Mouse (Mus musculus) embryo, embryonic 10.5 days (tissue): ENCODE data around the gene Erbb4.
"Not testable (repeated sequence)": the region's sequence is repeated elsewhere in the genome, so short reads cannot be mapped to it uniquely, and the experiment has no call there.

Experiments
- DNase-seq: peaks from one replicate; pipeline ENCODE4 v3.0.0-alpha.2; 2015; ENCODE audit warnings: low spot score

Gene Erbb4

GRCm38 (mm10) chr1:68860341-68860740 is 247.5 kb downstream of the Erbb4 start:
- DNase-seq = no peak

DNA sequence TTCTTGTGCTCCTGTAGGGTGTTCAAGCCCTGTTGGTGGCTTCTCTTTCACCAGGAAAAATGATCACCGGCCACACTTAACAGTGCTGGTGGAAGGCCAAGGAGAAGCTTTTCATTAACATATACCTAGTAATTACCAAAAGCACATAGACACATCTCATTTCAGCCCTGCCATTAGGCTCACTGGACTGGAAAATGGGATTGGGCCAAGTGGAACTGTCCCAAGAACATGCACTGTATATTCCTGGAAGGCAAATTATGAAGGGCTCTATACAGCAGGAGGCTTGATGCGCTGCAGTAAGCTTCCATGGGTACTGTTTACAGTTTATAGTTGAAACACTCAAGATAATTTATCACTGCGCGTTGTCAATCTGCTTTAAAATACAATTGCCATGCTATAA is 248.4 kb downstream of the Erbb4 start:
- DNase-seq = no peak

- no peak for DNase-seq
Measured at GRCm38 (mm10) chr1:68839352-68839751, 268.5 kb downstream of the Erbb4 start.

DNA sequence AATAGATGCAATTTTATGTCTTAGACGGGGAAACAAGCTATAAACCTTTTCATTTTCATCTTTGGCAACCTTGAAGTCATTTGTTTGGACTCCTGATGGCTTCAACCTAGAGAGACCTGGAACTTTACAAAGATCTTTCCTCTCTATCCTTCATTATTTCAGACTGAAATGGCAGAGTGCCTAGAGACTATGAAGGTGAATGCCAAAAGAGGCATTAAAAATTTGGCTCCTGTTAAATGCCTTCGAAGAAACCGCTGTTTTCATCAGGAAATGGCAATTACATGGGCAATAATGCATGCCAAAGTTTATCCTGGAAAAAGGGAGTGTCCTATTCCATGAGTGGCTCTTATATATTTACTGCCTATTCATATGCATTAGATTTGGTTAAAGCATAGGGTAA is 273.2 kb downstream of the Erbb4 start:
- no peak for DNase-seq

DNA sequence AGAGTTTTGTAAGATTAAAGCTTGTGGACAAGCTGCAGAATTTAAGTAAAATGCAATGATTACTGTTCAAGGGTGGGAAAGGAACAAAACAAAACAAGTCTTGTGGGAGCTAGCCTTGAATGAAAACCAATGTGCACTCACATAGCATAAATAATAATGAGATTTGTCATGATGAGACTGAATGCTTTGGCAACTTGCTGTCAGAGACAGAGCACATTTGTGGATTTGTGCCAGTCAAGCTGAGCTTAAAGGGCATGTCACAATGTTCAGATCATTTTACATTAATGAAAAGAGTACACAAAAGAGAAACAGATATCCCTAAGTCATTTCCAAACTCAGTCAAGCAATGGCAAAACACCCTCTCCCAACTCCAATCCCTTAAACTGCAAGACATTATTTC is 275.8 kb downstream of the Erbb4 start:
- no peak for DNase-seq

DNA sequence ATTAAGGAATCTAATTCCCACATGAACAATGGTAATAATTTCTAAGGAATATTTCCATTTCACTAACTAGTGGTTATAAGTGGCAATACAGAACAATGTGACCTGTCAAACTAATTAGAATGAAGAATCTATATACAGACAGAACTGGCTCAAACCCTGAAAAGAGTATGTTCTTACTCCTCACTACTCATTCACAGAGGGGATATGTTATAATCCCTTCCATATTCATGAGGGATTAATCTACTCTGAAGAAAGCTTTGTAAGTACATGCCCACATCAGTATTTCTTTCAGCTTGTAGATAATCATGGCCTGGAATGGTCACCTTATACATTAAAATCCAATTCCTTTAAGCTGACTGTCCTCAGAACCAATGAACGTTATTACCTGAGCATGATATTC is 276.3 kb downstream of the Erbb4 start:
- DNase-seq = no peak

DNA sequence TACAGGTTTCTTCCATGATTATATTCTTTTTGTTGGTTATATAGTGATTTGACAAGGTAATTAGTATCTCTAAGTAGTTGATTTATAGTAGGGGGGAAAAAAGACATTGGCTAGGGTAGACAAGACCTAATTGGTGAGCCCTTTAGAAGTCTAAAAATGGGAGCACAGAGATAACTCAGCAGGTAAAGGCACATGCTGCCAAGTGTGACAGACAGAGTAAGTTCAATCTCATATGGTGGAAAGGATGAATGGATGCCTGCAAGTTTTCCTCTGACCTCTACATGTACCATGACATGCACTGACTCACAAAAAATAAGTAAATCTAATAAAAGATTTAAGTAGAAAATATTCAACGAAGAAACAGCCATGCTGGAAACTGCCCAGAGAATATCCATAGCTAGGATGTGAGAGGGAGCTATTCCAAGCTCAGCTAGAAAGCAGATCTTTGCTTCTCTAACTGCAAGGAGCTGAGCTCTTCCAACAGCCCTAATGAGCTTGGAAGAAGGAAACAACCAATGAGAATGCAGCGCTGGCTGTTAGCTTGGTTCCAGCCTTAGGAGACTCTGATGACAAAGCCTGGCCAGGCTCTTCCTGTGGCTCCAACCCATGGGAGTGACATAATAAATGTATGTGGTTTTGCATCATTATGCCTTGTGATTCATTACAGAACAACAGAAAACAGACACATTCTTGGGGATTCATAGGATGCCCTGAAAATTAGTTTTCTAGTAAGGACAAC is 277.2 kb downstream of the Erbb4 start:
- peak; percentile 7 for DNase-seq

DNA sequence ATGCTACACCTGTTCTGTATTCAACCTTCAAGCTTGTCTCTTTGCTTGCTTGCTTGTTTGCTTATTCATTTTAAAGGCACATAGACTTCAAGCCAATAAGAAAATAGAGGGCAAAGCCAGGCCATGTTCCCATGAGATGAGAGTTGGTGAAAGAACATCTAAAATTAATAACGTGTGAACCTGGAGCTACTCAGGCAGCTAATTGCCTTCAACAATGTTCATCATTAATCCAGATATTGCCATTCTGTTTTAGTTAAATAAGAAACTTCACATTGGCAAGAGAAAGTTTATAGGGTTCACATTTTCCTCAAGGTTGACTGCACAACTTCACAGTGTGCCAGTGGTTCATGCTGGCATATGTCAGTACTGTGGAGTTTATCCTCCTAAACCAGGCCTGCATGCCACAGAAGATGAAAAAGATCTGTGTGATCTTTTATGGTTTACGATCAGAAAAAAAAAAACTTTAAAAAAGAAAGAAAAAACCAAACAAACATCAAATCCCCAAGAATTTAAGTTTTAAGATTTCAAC is 284.7 kb downstream of the Erbb4 start:
- no peak for DNase-seq

DNA sequence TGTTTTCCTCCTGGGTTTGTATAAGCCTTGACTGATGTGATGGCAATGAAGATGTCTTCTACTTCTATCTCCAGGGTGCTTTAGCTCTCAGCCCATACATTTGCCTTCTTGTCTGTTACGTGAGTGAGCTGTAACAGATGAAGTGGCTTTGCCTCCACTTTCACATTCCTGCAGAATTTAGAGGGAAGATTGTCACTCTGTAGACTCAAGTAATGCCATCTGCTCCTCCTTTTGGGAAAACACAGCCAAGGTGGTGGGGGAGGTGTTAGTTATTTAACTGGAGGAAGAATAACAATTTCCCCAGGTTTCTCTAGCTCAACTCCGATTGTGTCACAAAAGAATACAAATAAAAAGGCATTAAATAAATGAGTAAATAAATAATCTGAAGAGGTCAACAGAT is 301.1 kb downstream of the Erbb4 start:
- DNase-seq = no peak

DNA sequence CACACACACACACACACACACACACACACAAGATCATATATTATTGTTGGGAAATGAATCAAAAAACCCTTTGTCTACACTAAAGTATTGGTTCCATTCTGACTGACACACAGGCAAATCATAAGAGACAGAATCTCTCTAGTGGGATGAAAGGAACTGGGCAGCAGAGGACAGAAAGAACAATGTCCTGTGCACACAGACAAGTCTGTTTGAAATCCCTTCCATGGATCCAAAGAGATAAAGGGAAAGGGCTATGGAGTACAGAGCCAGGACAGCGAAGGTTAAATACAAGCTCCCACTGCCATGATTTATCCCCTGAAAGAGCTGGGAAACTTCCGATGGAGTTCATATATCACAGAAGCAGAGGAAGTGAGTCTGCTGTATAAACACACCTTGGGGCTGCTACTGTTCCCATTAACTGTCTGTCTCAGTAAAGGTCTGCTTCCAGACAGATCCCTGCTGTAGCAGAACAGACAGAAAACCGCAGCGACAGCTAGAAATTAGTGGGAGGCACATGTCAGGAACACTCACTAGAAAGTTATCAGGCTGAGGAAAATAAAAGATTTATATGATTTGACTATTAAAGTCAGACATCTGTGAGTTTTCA is 320.3 kb downstream of the Erbb4 start:
- DNase-seq = peak; percentile 62

DNA sequence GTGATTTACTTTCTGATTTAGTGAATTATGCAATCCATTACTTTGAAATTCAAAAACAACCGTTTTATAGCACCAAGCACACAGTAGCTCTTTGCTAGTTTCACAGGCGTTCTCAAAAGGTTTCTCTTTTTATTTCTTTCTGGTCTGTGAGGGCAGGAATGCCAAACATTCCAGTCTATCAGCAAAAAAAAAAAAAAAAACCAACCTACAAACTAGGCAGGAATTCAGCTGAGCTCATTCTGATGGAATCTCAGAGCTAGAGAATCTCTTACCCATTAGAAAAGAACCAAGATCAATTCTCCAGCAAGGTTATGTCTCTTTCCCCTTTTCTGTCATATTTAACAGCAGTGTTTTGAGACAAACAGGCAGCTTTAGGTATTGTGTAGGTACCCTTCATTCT is 327.2 kb downstream of the Erbb4 start:
- peak; percentile 19 for DNase-seq

- no peak for DNase-seq
Measured at GRCm38 (mm10) chr1:68780032-68780431, 327.8 kb downstream of the Erbb4 start.

DNA sequence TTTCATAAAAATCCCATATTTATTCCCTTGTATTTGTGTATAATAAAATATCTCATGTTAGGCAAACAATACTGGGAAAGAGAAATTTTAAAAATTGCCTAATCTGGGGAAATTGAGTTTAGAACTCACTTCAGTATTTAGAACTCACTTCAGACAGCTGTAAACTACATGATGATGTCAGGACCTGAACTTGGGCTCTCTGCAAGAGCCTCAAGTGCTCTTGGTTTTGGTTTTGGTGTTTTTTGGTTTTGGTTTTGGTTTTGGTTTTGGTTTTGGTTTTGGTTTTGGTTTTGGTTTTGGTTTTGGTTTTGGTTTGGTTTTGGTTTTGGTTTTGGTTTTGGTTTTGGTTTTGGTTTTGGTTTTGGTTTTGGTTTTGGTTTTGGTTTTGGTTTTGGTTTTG is 341.8 kb downstream of the Erbb4 start:
- not testable (repeated sequence) for DNase-seq

DNA sequence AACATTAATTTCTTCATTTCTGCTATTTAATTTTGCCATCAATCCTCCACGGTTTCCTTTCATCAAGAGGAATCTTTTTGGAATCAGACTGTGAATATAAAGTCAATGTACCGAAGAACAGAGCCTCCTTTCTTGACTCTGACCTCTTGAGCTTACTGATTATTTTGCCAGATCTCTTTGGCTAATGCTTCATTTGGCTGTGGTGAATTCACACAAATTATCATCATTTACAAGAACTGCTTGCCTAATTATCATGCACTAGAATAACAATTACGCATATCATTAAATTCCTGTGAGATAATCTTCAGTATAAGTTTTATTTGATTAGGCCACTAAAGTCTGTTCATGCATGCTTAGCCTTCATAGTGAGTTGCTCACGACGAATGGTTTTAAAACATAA is 345.4 kb downstream of the Erbb4 start:
- no peak for DNase-seq

DNA sequence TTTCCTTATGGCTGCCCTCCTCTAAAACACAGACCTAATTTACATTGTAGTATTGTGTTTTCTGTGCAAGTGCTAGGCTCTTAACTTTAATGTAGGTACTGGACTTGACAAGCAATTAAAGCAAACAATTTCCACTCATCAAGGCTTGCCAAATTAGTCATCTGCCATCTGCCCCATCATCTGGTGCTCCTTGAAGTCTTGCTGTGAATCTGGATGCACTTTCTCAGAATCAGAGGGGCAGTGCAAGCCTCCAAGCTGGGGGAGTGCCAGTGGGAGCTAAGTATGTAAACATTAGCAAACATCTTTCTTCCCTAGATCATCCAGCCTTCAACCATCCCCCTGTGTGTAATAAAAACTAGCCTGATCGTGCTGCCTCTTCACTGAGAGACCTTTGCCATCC is 358.9 kb downstream of the Erbb4 start:
- DNase-seq = peak; percentile 7

DNA sequence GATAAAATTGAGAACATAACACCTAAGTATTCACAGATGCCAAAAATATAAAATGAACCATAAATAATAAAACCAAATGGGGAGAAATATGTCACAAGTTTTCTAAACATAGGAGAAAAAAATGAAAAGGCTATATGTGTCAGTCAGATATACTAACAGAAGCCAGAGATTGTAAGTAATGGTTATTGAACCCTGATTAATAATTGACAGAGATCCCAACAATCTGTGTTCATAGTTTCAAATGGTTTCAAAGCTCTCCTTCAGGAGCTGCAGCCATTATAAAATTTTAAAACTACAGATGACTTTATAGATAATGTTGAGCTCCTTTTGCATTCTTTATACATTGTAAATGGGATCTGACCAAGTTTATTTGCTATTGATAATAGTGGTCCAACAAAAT is 426.4 kb downstream of the Erbb4 start:
- DNase-seq = no peak

DNA sequence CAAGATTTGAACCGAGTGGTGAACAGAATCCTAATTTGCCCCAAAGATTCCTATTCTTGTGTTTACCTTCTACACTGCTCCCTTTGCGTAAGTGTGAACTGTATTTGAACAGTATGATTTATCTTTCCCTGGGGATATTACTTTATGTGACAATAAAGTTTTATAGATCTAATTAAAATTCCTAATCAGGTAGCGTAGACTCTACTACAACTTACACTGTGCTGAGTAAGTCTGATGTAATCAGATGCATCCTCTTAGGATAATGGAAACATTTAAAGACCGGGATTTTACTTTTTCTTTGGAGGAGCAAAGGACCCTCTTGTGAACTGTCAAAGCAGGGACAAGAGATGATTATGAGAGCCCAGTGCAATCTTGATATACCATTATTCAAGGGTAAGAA is 433.2 kb downstream of the Erbb4 start:
- no peak for DNase-seq

GRCm38 (mm10) chr1:68666831-68667601 is 440.8 kb downstream of the Erbb4 start:
- DNase-seq = no peak

- no peak for DNase-seq
Measured at GRCm38 (mm10) chr1:68590475-68590874, 517.4 kb downstream of the Erbb4 start.

- no peak for DNase-seq
Measured at GRCm38 (mm10) chr1:68573851-68574540, 533.9 kb downstream of the Erbb4 start.

- no peak for DNase-seq
Measured at GRCm38 (mm10) chr1:68570924-68571323, 536.9 kb downstream of the Erbb4 start.

DNA sequence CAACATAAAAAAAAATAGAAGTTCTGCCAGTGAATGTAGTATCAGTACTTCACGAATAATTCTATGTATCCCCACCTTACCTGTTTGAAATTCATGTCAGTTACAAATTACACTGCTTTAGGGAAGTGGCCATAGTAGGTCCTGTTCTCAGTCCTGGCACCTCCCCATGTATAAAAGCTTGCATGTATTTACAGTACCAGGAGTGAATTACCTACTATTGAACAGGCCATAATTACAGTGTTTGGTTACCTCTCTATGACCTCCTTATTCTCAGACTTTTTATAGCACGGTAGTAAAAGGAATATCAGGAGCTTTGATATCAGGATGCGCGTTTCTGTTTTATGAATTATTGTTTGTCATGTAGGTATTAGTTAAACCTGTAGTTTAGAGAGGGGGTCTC is 564.9 kb downstream of the Erbb4 start:
- DNase-seq = no peak
